Mouse (Mus musculus) kidney, adult 2 months (tissue): Measurements from ENCODE around the gene Cep68. TPM values are rescaled to one million over a fixed set of nuclear protein-coding genes. Genes with fewer than 3 reads are reported as not detected.
A peak's percentile ranks its signal among the peaks of the same experiment; 100 is the strongest.
"Not testable (repeated sequence)": the region's sequence is repeated elsewhere in the genome, so short reads cannot be mapped to it uniquely, and the experiment has no call there.

ENCODE experiments used
- DNase-seq: peaks from one replicate; pipeline ENCODE4 v3.0.0; 2021
- H3K27ac ChIP-seq: fragments of 200-500 bp; 2 replicates; pipeline ENCODE4 v1.5.1; 2012; ENCODE audit warnings: low read depth, low read length, control low read depth, inconsistent platforms; ENCODE audit not compliant: insufficient read depth
- H3K27me3 ChIP-seq: fragments of 200-500 bp; replicated peaks from 2 replicates; pipeline ENCODE4 v1.6.1; 2012; ENCODE audit warnings: mild to moderate bottlenecking, moderate library complexity, low read length, inconsistent platforms; ENCODE audit not compliant: control insufficient read depth, insufficient read depth
- H3K36me3 ChIP-seq: fragments of 200-500 bp; 2 replicates; pipeline ENCODE4 v1.6.1; 2012; ENCODE audit warnings: mild to moderate bottlenecking, moderate library complexity, low read length, inconsistent platforms; ENCODE audit not compliant: control insufficient read depth, insufficient read depth
- H3K4me1 ChIP-seq: fragments of 200-500 bp; 2 replicates; pipeline ENCODE4 v1.6.1; 2011; ENCODE audit warnings: low read length; ENCODE audit not compliant: control insufficient read depth, insufficient read depth
- H3K4me3 ChIP-seq: fragments of 200-500 bp; 2 replicates; pipeline ENCODE4 v1.5.1; 2011; ENCODE audit warnings: mild to moderate bottlenecking, low read depth, low read length, control low read depth; ENCODE audit not compliant: insufficient read depth
- CTCF ChIP-seq: fragments of 200-500 bp; conservative IDR thresholded peaks from 2 replicates; pipeline ENCODE4 v1.5.1; 2011; ENCODE audit warnings: low read depth, mild to moderate bottlenecking, control low read depth, low read length, moderate library complexity, mixed read lengths; ENCODE audit not compliant: insufficient read depth, insufficient read length
- POLR2A ChIP-seq: fragments of 200-500 bp; IDR thresholded peaks from one replicate; pipeline ENCODE4 v1.6.1; 2011; ENCODE audit warnings: low read depth, low read length, control low read depth
- WGBS: fragments of 180-500 bp; shearing (Covaris S2); methylation state at CpG from one replicate; pipeline ENCODE4 v1.1.7; 2018; 5-methylcytosine and 5-hydroxymethylcytosine counted together
- polyA plus RNA-seq: library from polyadenylated mRNA; depleted of rRNA; stranded (reverse); fragments of >200 nt; gene quantifications from 2 replicates; pipeline ENCODE4 v1.2.3, GENCODE M21; 2012

The Cep68 gene
- polyA plus RNA-seq, 1 experiment, result 15.4 TPM

DNA sequence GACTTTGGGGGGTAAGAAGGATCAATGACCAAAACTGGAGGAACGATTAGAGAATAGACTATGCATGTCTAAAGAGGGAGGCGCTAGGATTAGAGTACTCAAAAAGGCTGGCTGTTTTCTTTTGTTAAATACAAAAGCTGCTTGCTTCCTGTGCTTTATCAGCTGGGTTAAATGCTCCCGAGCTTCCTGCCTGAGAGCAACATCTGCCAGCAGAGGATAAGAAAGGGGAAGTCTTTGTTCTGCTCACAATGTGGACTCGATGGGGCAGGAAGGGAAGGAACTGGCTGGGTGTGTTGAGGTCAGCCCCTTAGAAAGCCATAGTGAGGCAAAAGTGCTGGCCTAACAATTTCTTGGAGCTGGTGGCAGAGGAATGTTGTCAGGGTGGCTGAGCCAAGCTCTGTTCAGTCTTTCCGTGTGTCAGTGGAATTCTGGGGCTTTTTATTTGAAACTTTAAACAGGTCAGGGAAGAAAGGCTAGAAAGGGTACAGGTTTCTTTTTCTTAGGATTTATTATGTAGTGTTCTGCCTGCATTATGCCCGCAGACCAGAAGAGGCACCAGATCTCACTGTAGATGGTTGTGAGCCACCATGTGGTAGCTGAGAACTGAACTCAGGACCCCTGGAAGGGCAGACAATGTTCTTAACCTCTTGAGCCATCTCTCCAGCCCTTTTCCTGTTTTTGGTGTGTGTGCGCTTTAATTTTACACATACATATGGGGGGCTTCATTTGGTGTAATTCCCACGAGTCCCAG is 17.9 kb downstream of the Cep68 start:
- Histone ChIP-seq H3K4me3 (no peak overlapping the region), H3K4me1 (peaks cover 12% of the 10 kb centered on the region), H3K27me3 (no peaks in the 10 kb centered on the region), H3K36me3 (peaks cover 7% of the 10 kb centered on the region), H3K27ac (peak overlapping the region; percentile 79)
- TF ChIP-seq POLR2A (no peak), CTCF (0 out of 2 replicates have a peak, but pooled peaks have one; percentile 23)
- WGBS, result 43% methylated on average over 8 of the region's 8 CpGs
- peak; percentile 85 for DNase-seq

DNA sequence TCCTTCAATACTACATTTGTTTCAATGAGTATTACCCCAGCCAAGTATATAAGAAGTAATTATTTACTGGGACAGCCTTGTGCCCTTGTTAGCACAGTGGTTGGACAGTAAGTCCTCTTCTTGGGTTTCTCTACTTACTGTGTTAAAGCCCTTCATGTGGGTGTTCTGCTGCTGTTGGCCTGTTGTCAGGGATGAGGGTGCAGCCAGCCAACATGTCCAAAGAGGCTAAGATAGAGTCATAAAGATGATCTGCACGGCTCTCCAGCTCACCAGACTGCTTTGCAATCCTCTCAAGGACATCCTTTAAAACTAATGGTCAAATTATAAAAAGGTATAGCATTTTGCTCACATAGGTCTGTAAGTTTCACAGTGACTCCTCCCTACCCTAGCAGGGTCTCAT is 18.9 kb downstream of the Cep68 start:
- H3K4me1 ChIP-seq, result peaks cover 12% of the 10 kb centered on the region
- H3K36me3 ChIP-seq, result peaks cover 9% of the 10 kb centered on the region
- peak overlapping the region; percentile 35 for H3K27ac ChIP-seq
- no peak overlapping the region for H3K4me3 ChIP-seq
- WGBS, result 36% methylated on average over 1 of the region's 1 CpGs
- peak; percentile 26 for DNase-seq
- no peaks in the 10 kb centered on the region for H3K27me3 ChIP-seq
- TF ChIP-seq CTCF (no peak), POLR2A (no peak)

DNA sequence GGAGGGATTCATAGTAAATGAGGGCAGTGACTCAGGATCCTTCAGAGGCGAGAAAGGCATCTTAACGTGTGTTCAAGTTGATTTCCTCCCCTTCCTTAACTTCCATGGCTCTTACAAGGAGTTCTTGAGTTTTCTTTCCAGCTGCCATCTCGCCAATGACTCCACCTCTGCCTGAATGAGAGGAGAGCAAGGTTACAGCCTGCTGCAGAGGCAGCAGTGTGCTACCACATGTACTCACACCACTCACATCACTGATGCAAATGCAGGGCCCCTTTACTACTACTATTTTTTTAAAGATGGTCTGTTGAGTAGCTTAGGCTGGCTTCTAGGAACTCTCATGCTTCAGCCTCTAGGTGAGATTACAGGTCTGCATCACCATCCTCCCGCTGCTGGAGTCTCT is 19.9 kb downstream of the Cep68 start:
- H3K36me3 ChIP-seq, result peaks cover 11% of the 10 kb centered on the region
- H3K27ac ChIP-seq, result no peak overlapping the region
- WGBS, result 70% methylated on average over 4 of the region's 4 CpGs
- peaks cover 12% of the 10 kb centered on the region for H3K4me1 ChIP-seq
- no peak for TF ChIP-seq POLR2A
- no peak for TF ChIP-seq CTCF
- no peaks in the 10 kb centered on the region for H3K27me3 ChIP-seq
- no peak overlapping the region for H3K4me3 ChIP-seq
- no peak for DNase-seq

DNA sequence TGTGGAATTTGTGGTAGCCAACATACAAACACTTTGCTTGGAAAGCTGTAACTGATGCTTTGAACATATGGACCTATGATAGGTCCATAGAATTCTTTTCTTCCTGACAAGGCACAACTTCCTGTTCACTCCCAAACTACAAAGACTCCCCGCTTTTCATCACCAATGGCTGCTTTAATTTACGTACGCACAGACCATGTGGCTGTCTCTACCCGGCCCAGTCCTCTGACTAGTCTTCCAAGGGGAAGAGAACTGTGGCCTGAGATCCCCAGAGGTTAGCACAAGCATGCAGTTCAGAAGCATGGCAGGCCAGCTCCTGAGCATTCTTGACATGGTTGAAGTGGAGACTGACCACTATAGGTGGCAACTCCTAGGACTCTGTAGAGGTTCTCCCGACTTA is 20.6 kb downstream of the Cep68 start:
- no peak for DNase-seq
- Histone ChIP-seq H3K4me3 (no peak overlapping the region), H3K27ac (no peak overlapping the region), H3K36me3 (peaks cover 16% of the 10 kb centered on the region), H3K27me3 (no peaks in the 10 kb centered on the region), H3K4me1 (peaks cover 14% of the 10 kb centered on the region)
- 52% methylated on average over 5 of the region's 5 CpGs for WGBS
- no peak for TF ChIP-seq POLR2A
- no peak for TF ChIP-seq CTCF

DNA sequence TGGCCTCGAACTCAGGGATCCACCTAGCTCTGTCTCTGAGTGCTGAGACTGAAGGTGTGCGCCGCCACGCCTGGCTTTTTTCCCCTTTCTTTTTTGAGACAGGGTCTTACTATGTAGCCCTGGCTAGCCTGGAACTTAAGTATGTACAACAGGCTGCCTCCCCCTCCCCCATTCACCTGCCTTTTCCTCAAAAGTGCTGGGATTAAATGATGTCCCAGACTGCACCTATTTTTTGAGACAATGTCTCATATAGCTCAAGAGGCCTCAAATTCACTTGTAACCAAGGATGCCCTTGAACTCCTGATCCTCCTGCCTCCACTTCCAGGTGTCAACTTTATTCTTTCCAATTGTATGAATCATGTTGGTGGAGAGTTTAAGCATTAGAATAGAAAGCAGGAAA is 23.3 kb downstream of the Cep68 start:
- H3K4me1 ChIP-seq, result peaks cover 15% of the 10 kb centered on the region; the same call in 1 of the 2 replicates
- DNase-seq, result no peak
- H3K27me3 ChIP-seq, result no peaks in the 10 kb centered on the region
- H3K27ac ChIP-seq, result no peak overlapping the region
- no peak overlapping the region for H3K4me3 ChIP-seq
- TF ChIP-seq POLR2A (no peak), CTCF (no peak)
- H3K36me3 ChIP-seq, result peaks cover 24% of the 10 kb centered on the region
- 94% methylated on average over 4 of the region's 4 CpGs for WGBS

DNA sequence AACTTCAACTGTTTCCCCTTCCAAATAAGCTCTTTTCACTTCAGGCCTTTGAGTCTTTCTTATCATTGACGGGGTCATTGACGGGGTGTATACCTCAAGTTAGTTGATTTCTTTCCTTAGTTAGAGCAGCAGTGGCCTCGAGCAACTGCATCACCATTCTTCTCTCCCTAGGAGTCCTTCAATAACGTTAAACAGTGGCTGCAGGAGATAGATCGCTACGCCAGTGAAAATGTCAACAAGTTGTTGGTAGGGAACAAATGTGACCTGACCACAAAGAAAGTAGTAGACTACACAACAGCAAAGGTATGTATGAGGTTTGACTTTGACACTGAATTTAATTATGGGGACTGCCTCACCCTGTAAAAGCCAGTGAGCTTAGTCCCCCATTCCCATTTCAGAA is 25.0 kb downstream of the Cep68 start:
- DNase-seq, result no peak
- Histone ChIP-seq H3K4me1 (peaks cover 11% of the 10 kb centered on the region; the same call in 1 of the 2 replicates), H3K4me3 (no peak overlapping the region), H3K27ac (peak overlapping the region; percentile 50; the same call in 1 of the 2 replicates), H3K36me3 (peaks cover 28% of the 10 kb centered on the region), H3K27me3 (no peaks in the 10 kb centered on the region)
- TF ChIP-seq POLR2A, result no peak
- no peak for TF ChIP-seq CTCF
- WGBS, result 85% methylated on average over 6 of the region's 6 CpGs

DNA sequence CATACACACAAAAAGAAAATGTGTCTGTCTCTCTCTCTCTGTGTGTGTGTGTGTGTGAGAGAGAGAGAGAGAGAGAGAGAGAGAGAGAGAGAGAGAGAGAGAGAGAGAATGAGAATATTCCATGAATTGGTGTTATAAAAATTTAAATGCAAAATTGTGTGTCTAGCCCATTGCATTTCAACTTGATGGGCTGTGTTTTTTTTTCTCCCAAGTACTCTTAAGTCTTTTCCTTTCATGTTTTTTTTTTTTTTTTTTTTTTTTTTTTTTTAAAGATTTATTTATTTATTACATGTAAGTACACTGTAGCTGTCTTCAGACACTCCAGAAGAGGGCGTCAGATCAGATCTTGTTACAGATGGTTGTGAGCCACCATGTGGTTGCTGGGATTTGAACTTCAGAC is 27.6 kb downstream of the Cep68 start:
- not testable (repeated sequence) for DNase-seq, H3K4me3 ChIP-seq, H3K27ac ChIP-seq, H3K27me3 ChIP-seq
- peaks cover 29% of the 10 kb centered on the region for H3K36me3 ChIP-seq
- no CpG with 5 or more reads among the region's 1 CpGs for WGBS
- H3K4me1 ChIP-seq, result peaks cover 19% of the 10 kb centered on the region; the same call in 1 of the 2 replicates
